Mouse (Mus musculus) stomach, embryonic 16.5 days (tissue): ENCODE data around the gene Ulbp1. TPM values are rescaled to one million over a fixed set of nuclear protein-coding genes. Genes with fewer than 3 reads are reported as not detected.
"Not testable (repeated sequence)": the region's sequence is repeated elsewhere in the genome, so short reads cannot be mapped to it uniquely, and the experiment has no call there.

Experiments
- ATAC-seq: fragments of 200-750 bp; cut with Nextera tagmentation; 2 replicates; pipeline ENCODE4 v1.8.0; 2017; ENCODE audit warnings: moderate number of reproducible peaks, moderate TSS enrichment; ENCODE audit not compliant: insufficient read depth, low FRiP score
- H3K27ac ChIP-seq: fragments of 300-500 bp; sonication (generic); 2 replicates; pipeline ENCODE4 v1.5.1; 2014; ENCODE audit warnings: low read length
- H3K27me3 ChIP-seq: fragments of 300-500 bp; sonication (generic); 2 replicates; pipeline ENCODE4 v1.6.1; 2014; ENCODE audit warnings: low read length, control low read depth, mixed read lengths; ENCODE audit not compliant: control insufficient read depth, insufficient read depth
- H3K36me3 ChIP-seq: fragments of 300-500 bp; sonication (generic); 2 replicates; pipeline ENCODE4 v1.6.1; 2014; ENCODE audit warnings: low read length; ENCODE audit not compliant: control insufficient read depth, insufficient read depth
- H3K4me1 ChIP-seq: fragments of 300-500 bp; sonication (generic); 2 replicates; pipeline ENCODE4 v1.6.1; 2014; ENCODE audit warnings: low read length, control low read depth, mixed read lengths; ENCODE audit not compliant: control insufficient read depth, insufficient read depth
- H3K4me2 ChIP-seq: fragments of 300-500 bp; sonication (generic); 2 replicates; pipeline ENCODE4 v1.6.1; 2014; ENCODE audit warnings: low read depth, low read length, mixed read lengths
- H3K4me3 ChIP-seq: fragments of 300-500 bp; sonication (generic); replicated peaks from 2 replicates; pipeline ENCODE4 v1.5.1; 2014; ENCODE audit warnings: mild to moderate bottlenecking, low read length
- H3K9ac ChIP-seq: fragments of 300-500 bp; sonication (generic); 2 replicates; pipeline ENCODE4 v1.6.1; 2014; ENCODE audit warnings: low read length
- H3K9me3 ChIP-seq: fragments of 300-500 bp; sonication (generic); replicated peaks from 2 replicates; pipeline ENCODE4 v1.6.1; 2016; ENCODE audit warnings: low read length, control low read depth; ENCODE audit not compliant: control insufficient read depth
- WGBS: fragments of 180-500 bp; shearing (Covaris S2); extraction: QIAGEN DNeasy Blood & Tissue Kit; methylation state at CpG from one replicate; pipeline ENCODE4 v1.1.7; 2014; 5-methylcytosine and 5-hydroxymethylcytosine counted together
- polyA plus RNA-seq: library from polyadenylated mRNA; unstranded; fragments of >200 nt; fragmentation: Nextera tagmentation; extraction: Ambion mirVana; gene quantifications from 2 replicates; pipeline ENCODE4 v1.2.1, GENCODE M21; 2015

Ulbp1 gene
- 4.6 and 4.9 TPM in 2 replicates for polyA plus RNA-seq

- 43% methylated on average over 13 of the region's 13 CpGs for WGBS
- Histone ChIP-seq H3K36me3 (no peaks in the 10 kb centered on the region), H3K4me1 (no peaks in the 10 kb centered on the region), H3K9me3 (no peaks in the 10 kb centered on the region), H3K4me2 (peak within 1 kb of the TSS; percentile 34), H3K27ac (no peak within 1 kb of the TSS), H3K4me3 (peak within 1 kb of the TSS; percentile 22), H3K9ac (no peak within 1 kb of the TSS), H3K27me3 (no peaks in the 10 kb centered on the region)
- peak; percentile 69 for ATAC-seq
These were observed at the start of gene Ulbp1 for GRCm38 (mm10) chr10:7473197-7473889. Gene Ulbp1, minus strand, starts transcription at chr10:7473638.

- not testable (repeated sequence) for H3K27ac ChIP-seq, H3K9ac ChIP-seq, H3K4me3 ChIP-seq, H3K4me2 ChIP-seq, H3K4me1 ChIP-seq, H3K27me3 ChIP-seq, H3K36me3 ChIP-seq, H3K9me3 ChIP-seq, ATAC-seq
- WGBS: 27% methylated on average over 1 of the region's 1 CpGs
These were observed 24.7 kb upstream of the Ulbp1 start for GRCm38 (mm10) chr10:7498180-7498579.

GRCm38 (mm10) chr10:7492384-7492783, 18.9 kb upstream of the Ulbp1 start:
- H3K27ac ChIP-seq, ATAC-seq, H3K4me1 ChIP-seq, H3K9me3 ChIP-seq, H3K27me3 ChIP-seq, H3K4me3 ChIP-seq, H3K36me3 ChIP-seq, H3K9ac ChIP-seq: not testable (repeated sequence)
- WGBS: 8% methylated on average over 10 of the region's 10 CpGs
- H3K4me2 ChIP-seq: peak overlapping the region; percentile 31

DNA sequence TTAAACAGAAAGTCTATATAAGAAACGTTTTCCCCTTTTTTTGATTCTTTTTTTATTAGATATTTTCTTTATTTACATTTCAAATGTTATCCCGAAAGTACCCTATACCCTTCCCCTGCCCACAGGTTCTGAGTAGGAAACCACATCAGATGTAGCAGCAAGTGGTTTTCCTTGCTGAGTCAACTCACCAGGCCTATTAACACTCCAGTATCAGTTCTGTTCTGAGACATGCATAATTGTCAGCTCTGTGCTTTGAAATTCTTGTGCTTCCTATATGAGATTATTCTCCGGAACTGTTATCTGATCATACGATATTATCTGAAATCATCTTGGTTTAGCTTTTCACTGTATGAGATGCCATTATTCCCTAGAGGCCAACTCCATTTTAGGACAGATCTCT, 10.2 kb upstream of the Ulbp1 start:
- Histone ChIP-seq H3K4me2 (no peak overlapping the region), H3K9ac (no peak overlapping the region), H3K4me3 (no peak overlapping the region), H3K27ac (no peak overlapping the region), H3K27me3 (no peaks in the 10 kb centered on the region), H3K4me1 (no peaks in the 10 kb centered on the region), H3K9me3 (no peaks in the 10 kb centered on the region), H3K36me3 (no peaks in the 10 kb centered on the region)
- 63% methylated on average over 4 of the region's 4 CpGs for WGBS
- ATAC-seq: no peak

- ATAC-seq, H3K27me3 ChIP-seq, H3K36me3 ChIP-seq, H3K9ac ChIP-seq, H3K4me2 ChIP-seq, H3K27ac ChIP-seq, H3K4me3 ChIP-seq, H3K9me3 ChIP-seq, H3K4me1 ChIP-seq: not testable (repeated sequence)
- 85% methylated on average over 7 of the region's 13 CpGs for WGBS
These were observed 787 bp upstream of the Ulbp1 start for GRCm38 (mm10) chr10:7474225-7474624.

DNA sequence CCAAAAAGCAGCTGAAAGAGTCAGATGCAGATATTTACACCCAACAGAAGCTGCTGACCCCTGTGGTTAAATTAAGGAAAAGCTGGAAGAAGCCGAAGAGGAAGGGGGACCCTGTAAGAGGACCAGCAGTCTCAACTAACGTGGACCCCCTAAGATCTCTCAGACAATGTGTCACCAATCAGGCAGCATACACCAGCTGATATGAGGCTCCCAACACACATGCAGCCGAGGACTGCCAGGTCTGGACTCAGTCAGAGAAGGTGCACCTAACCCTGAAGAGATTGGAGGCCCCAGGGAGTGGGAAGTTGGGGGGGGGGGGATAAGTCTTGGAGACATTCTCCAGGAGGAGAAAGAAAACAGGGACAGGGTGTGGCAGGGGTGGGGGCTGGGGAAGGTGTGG, 1.8 kb downstream of the Ulbp1 start:
- Histone ChIP-seq H3K4me3 (no peak overlapping the region), H3K9ac (no peak overlapping the region), H3K36me3 (no peaks in the 10 kb centered on the region), H3K27ac (no peak overlapping the region), H3K9me3 (no peaks in the 10 kb centered on the region), H3K4me2 (0 out of 2 replicates have a peak overlapping the region, but pooled peaks have one; percentile 24), H3K27me3 (no peaks in the 10 kb centered on the region), H3K4me1 (no peaks in the 10 kb centered on the region)
- WGBS: 62% methylated on average over 3 of the region's 3 CpGs
- no peak for ATAC-seq

- Histone ChIP-seq H3K4me2 (peak overlapping the region; percentile 48), H3K27ac (no peak overlapping the region), H3K4me1 (no peaks in the 10 kb centered on the region), H3K36me3 (no peaks in the 10 kb centered on the region), H3K4me3 (peak overlapping the region; percentile 29), H3K27me3 (no peaks in the 10 kb centered on the region), H3K9me3 (no peaks in the 10 kb centered on the region), H3K9ac (no peak overlapping the region)
- ATAC-seq: no peak
- WGBS: 8% methylated on average over 7 of the region's 7 CpGs
These were observed 3.0 kb downstream of the Ulbp1 start for GRCm38 (mm10) chr10:7470457-7470856.

GRCm38 (mm10) chr10:7469716-7470414, 3.6 kb downstream of the Ulbp1 start:
- H3K27me3 ChIP-seq, H3K9ac ChIP-seq, H3K27ac ChIP-seq, H3K9me3 ChIP-seq, H3K36me3 ChIP-seq, H3K4me1 ChIP-seq, ATAC-seq: not testable (repeated sequence)
- Histone ChIP-seq H3K4me2 (peak overlapping the region; percentile 48), H3K4me3 (peak overlapping the region; percentile 29)
- 1% methylated on average over 7 of the region's 7 CpGs for WGBS

DNA sequence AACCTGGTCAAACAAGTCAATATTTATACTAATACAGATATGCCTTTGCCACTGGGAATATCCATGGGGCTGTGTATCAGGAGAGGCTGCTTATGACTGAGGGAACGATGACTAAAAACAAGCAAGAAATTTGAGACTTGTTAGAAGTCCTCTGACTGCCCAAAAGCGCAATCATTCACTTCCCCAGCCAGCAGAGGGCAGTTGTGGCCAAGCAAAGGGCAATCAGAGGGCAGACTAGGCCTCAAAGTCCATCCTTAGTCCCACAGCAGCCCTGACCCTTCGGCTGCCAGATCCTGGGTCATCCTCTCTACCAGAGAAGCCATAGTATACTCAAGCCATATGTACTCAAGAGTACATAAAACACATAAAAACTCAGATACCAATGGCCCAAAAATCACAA, 11.4 kb downstream of the Ulbp1 start:
- H3K9me3 ChIP-seq: no peaks in the 10 kb centered on the region; the same call in 1 of the 2 replicates
- no peak overlapping the region for H3K27ac ChIP-seq
- no peaks in the 10 kb centered on the region for H3K27me3 ChIP-seq
- no peak overlapping the region for H3K4me2 ChIP-seq
- H3K36me3 ChIP-seq: no peaks in the 10 kb centered on the region
- H3K4me1 ChIP-seq: no peaks in the 10 kb centered on the region
- H3K4me3 ChIP-seq: no peak overlapping the region
- ATAC-seq: no peak
- H3K9ac ChIP-seq: no peak overlapping the region
- WGBS: 55% methylated on average over 3 of the region's 3 CpGs
